Mouse (Mus musculus) CD8-positive naive resting alpha-beta T cell, adult 2 months (primary cell): ENCODE measurements around the gene Cdipt.

Experiments used
- DNase-seq, 2 experiments: peaks; one replicate each; pipeline ENCODE4 v3.0.0; 2022; ENCODE audit warnings: low read depth in 2 of 2, low spot score in 2 of 2

Cdipt gene

GRCm38 (mm10) chr7:127012374-127012773 lies 36.7 kb downstream of the Cdipt start:
- no peak for DNase-seq

DNA sequence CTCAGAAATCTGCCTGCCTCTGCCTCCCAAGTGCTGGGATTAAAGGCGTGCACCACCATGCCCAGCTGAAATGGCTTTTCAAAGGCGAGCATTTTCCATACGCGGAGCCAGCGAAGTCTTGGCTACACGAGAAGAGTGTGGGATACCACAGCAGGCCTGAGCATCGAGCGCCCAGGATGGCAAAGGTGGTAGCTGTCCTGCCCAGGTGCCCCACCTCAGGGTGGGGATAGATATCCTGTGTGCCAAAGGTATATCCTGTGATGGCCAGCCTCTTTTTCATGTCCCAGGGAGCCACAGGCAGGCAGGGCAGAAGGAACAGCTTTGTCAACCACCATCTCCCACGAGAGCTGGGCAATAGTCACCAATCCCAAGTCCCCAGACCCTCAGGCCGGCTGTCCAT lies 37.1 kb downstream of the Cdipt start:
- DNase-seq, result no peak

DNA sequence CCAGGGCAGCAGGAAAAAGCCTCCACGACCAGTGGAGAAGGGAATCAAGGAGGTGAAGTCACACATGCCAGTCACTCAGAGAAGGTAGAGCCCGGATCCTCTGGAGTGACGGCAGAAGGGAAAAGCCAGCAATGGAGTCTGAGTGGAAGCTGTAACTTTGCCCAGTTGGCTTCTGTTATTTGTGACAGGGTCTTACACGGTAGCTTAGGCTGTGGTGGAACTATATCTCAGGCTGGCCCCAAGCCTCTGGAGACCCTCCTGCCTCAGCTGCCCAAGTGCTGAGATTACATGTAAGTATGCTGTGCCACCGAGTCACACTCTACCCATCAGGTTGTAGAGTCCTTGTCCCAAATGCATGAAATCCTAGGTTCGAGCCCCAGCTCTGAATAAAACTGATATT lies 37.7 kb downstream of the Cdipt start:
- DNase-seq, result no peak

DNA sequence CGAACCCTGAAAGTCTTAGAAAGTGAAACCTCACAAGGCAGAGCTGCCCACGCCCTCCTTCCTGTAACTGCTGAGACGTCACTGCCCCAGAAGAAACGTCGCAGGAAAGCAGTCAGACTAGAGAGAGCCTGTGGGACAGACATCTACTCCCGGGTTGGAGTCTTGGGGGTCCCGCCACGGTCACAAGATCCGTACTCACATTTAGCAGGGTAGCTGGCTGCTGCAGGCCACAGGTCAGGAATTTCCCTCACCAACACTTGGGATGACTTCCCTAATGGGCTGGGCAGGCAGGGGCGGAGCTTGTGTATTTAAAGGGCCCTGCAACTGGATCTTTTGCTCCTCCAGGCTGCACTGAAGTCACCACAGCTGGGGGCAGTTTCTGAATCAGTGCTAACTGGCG lies 38.6 kb downstream of the Cdipt start, which contains the start of gene Mvp:
Gene Mvp, minus strand, starts transcription at position 302 of the 400 bp plus-strand sequence.
- DNase-seq, result peak; percentile 41 to 64

DNA sequence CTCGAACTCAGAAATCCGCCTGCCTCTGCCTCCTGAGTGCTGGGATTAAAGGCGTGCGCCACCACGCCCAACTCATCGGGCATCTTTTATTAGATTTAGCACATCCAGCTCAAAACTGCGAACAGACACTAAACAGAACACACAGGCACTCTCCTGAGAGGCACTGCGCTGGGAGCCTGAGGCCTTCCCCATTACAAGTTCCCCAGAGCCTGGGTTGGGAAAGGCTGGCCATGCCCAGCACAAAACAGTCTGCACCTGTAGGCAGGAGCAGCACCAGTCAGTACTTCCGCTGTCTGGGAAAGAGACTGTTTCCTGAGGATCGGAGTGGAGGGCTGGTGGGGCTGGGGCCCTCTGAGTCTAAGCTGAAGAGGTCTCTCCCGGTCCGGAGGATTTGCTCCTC lies 39.3 kb downstream of the Cdipt start:
- no peak for DNase-seq

DNA sequence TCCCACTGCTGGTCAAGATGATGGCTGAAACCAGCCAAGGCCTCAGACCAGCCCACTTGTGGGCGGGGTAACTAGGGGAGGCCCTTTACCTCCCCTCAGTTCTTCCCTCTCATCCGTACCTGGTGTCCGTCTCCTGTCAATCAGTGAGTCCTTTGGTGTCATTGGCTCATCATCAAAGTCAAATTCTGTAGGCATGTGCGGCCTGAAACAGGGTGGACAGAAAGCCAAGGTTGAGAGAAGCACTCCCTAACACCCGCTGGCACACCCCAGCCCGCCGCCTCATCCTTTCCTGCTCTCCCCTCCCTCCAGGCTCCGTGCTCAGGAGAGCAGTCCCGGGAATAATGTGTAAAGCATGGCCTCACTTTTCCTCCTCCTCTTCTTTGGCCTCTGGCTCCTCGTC lies 40.4 kb downstream of the Cdipt start:
- no peak for DNase-seq

DNA sequence TGATC lies 40.6 kb downstream of the Cdipt start, which contains the start of gene Pagr1b:
Gene Pagr1b, minus strand, starts transcription at position 4 of the 5 bp plus-strand sequence.
- DNase-seq, result no peak

GRCm38 (mm10) chr7:127016486-127016938 lies 40.8 kb downstream of the Cdipt start:
- DNase-seq, result no peak

DNA sequence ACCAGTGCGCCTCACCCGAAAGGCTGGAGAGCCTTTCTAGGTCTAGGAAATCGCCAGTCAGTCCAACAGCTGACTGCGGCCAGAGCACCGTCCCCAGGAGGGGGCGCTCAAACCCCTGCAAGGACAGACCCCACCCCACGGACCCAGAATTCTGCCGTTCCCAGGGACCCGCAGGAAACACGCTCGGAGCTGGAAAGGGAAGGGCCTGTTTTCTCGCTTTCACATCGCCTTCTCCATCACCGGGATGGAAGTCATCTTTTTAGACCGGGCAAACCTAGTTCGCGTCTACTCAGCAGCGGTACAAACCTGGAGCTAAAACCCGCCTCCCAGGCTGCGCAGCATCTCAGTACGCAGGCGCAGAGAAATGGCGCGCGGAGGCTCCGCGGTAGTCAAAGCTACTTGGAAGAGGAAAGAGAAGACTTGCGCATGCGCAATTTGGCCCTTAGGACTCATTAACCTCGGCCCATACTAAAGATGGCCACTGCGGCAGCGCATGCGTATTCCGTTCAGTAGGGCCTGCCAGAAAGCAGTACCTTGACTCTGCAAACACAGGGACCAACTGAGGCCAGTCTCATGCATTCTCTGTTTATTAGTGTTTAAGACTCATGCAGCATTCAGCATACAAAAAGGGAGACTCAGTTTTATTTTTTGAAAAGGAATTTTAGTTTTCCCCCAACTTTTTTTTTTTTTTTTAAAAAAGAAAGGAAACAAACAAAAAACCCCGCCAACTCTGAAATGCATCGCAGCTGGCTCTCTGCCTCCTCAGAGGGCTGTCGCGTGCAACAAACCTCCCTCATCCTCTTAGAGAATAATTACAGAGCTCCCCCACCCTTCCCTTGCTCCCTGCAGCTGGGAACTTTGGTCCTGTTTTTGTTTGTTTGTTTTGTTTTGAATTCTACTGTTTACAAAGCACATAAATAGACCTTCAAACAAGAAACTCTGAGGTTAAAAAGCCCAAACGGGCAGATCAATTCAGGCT lies 41.5 kb downstream of the Cdipt start, which contains the start of gene Pagr1a:
Gene Pagr1a, minus strand, starts transcription at position 382 of the 979 bp plus-strand sequence.
- peak; percentile 92 for DNase-seq

DNA sequence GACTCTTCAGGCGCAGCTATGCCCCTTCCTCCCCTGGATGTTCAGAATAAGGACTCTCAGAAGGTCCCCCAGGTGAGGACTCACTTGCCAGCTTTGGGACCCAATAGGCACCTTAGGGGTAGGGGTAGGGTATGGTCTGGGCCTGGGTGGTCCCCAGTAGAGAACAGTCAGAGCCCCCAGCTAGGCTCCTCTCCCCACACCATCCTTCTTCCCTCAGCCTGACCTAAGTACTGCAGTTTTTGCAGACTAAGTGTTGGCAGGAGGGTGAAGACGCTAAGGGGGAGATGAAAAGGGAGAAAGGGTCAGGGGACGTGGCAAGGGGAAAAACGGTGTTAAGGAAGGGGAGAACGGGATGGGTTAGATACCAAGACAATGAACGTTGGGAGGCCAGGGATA lies 42.2 kb downstream of the Cdipt start:
- DNase-seq, result no peak

DNA sequence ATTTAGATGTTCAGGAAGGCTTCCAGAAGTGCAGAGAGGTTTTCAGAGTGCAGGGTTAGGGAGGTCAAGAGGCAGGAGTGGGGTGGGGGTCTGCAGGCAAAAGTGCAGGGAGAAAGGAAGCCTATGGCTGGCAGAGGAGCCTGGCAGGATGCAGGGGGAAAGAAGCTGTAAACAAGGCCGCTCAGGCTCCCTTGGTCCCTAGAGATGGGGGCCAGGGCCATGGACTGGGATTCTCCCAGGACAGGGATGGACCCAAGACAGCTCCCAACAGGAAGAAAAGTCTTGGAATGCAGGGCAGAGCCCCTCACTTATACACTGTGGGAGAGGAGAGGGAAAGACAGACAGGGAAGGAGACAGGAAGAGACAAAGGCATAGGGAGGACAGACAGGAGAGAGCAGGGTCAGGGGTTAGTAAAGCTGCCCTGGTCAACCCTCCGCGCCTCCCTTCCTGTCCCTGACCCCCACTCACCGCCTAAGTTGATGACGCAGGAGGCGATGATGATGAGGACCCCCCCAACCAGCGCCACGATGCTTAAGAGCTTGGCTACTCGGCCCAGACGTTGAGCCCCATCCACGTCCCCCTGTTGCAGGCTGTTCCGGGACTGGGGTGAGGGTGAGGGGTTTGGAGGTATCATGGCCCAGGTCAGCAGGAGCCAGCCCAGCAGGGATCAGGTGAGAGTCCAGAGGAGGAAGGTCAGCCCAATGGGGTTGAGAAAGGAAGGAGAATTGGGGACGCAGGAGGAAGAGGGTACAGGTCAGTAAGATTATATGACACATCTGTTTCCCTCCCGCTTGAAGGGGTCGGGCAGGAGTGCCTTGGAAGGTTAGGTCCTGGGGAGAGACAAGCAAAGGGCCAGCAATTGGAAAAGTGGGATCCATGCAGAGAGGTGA lies 42.9 kb downstream of the Cdipt start:
- no peak for DNase-seq

GRCm38 (mm10) chr7:127019306-127019960 lies 43.7 kb downstream of the Cdipt start:
- DNase-seq, result no peak

- no peak for DNase-seq
These were observed 44.3 kb downstream of the Cdipt start for GRCm38 (mm10) chr7:127020031-127020430.

DNA sequence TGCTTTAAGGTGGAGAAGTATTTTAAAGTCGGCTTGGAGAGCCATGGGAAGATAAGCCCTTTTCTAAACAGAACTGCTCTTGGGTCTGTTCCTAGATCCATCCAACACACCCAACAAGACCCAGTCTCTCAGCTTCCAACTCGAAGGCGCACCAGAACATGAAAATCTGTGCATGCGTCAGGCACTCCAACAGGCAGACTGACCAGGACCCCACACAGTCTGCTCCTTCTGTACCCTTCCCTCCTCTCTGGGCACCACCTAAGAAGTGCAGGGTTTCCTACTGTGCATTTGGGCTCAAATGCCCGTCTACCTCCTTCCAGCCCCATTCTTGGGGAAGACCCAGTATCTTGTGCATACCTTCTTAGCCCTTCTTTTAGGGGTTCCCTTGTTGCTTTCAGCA lies 44.8 kb downstream of the Cdipt start:
- DNase-seq, result no peak

DNA sequence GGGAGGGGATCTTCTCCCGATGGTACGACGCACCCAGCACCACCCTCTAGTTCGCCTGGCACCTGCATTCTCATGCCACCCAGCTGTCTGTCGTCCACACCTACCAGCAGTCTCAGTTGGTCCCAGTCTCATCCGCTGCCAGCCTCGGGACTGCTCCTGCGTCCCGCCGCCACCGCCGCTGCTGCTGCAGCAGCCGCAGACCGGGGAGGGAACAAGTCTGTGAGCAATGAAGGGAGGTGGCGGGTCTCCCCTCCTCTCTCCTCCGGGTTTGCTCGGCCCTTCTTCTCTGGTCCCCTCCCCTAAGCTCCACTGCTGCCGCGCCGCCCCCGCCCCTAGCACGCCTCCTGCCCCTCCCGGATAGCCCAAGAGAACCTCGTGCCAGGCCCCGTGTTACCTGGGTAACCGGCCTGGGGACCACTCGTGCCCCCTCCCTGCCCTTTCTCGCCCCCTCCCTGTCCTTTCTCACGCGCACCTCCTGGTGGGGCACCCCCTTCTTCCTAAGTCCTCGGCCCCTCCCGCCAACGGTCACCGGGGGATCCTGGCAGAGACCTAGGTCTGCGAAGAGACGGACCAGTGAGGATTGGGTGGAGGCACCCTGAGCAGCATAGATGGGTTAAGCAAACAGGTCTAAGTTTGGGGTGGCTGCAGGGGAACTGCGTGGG lies 45.3 kb downstream of the Cdipt start, which contains the start of the genes Gm42742 and Prrt2:
Gene Gm42742, minus strand, starts transcription at position 197 of the 662 bp plus-strand sequence.
Gene Prrt2, minus strand, starts transcription at position 311 of the 662 bp plus-strand sequence.
- DNase-seq, result peak in 1 of 2 experiments; percentile 23

DNA sequence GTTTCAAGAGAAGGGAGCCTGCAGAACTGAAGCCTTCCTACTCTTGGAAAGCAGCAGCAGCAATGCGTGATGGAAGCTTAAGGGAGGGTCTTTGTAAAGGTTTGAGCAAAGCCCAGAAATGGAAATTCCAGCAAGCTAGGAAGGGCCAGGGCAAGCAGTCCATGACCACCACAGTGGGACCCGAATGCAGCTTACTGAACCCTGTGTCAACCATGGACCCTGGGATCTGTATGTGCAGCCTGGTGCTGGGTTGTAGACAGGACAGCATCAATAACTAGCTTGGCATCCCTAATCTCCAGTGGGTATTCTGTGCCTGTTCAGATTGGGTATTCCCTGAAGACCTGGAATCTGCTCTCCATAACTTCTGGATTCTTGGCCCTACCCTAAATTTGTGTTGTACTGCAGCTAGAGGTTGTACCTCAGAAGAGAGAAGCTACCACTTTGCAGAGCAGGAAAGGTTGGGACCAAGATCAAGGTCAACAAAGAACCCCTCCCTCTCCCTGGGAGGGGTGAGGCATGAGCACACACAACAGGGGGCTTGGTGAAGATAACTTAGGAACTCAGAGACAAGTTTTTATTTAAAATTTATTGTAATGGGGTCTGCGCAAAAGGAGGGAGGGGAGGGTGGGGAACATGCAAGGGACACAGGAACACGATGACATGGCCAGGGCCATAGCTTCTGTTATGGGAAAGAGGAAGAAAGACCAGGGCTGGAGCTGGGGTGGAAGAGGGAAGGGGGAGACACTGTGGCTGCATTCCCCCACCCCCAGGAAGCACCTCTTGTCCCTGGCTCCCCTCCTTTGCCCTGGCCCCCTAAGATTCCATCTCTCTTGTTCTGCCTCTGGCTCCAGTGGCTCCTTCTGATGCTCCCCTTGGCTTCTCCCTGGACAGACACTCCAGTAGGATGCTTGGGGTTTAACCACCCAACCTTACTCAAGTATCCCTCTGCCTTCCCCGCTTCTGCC lies 46.1 kb downstream of the Cdipt start:
- DNase-seq, result no peak

DNA sequence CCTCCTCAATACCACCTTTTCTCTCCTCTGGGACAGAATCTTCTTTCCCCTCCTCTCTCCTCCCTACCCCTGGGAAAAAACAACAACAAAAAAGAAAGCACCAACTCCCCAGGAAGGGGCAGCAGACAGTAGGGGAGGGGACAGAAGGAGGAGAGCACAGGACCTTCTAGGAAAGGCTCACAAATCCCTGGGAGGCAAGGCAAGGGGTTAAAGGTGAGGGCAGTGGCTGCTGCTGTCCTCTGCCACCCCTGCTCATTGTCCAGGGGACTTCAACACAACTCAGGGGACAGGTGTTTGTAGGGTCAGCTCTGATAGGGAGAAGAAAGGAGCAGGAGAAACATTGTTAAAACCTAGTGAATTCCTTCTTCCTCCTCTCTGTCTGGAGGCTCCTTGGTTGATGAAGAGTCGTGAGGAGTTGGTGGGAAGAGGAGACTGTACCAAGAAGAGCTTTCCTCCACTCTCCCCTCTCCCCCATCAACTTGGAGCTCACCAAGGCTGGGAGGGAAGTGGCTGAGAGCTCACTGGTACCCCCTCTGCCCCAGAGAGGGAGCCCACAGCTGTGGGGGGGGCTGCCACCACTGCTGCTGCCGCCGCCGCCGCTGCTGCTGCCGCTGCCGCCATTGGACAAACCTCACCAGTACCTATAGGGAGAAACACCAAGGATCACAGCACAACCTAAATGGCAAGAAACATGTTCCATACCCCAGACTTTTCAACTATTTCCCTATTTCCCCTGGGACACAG lies 47.0 kb downstream of the Cdipt start:
- DNase-seq, result no peak

DNA sequence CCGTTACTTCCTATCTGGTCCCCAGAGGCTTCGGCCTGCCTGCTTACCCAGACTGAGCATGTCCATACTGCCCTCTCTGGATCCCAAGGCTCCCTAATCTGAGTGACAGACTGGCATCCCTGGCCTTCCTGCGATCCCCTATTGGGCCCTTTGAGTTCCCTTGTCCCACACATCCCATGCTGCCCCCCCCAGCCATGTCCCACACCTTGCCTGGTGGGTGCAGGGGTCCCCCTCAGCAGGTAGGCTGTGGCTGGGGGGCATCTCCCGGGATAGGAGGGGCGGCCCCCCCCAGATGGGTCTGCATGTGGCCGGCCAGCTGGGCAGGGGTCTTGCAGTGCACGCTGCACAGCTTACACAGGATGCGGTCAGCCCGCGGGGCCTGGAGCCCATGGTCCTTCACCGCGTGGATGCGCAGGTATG lies 47.6 kb downstream of the Cdipt start:
- DNase-seq, result no peak
